Mouse (Mus musculus): ENCODE results near the gene Tcf12. TPM values are rescaled to one million over a fixed set of nuclear protein-coding genes. Genes with fewer than 3 reads are reported as not detected.

The Tcf12 gene
- total RNA-seq, 1 experiment from 2014 or later: 69.8 TPM

GRCm38 (mm10) chr9:71940016-71940415, 171.7 kb downstream of the Tcf12 start:
- ATAC-seq (ENCODE audit: extremely low read depth, insufficient number of reproducible peaks, low FRiP score, poor library complexity, severe bottlenecking): no peak

GRCm38 (mm10) chr9:71936199-71936598, 175.5 kb downstream of the Tcf12 start:
- no peak for ATAC-seq (ENCODE audit: extremely low read depth, insufficient number of reproducible peaks, low FRiP score, poor library complexity, severe bottlenecking)

GRCm38 (mm10) chr9:71934833-71935232, 176.8 kb downstream of the Tcf12 start:
- no peak for ATAC-seq (ENCODE audit: extremely low read depth, insufficient number of reproducible peaks, low FRiP score, poor library complexity, severe bottlenecking)

- no peak for ATAC-seq (ENCODE audit: extremely low read depth, insufficient number of reproducible peaks, low FRiP score, poor library complexity, severe bottlenecking)
These were observed 179.7 kb downstream of the Tcf12 start for GRCm38 (mm10) chr9:71931965-71932364.

- ATAC-seq (ENCODE audit: extremely low read depth, insufficient number of reproducible peaks, low FRiP score, poor library complexity, severe bottlenecking): no peak
These were observed 180.3 kb downstream of the Tcf12 start for GRCm38 (mm10) chr9:71931358-71931715.

- no peak for ATAC-seq (ENCODE audit: extremely low read depth, insufficient number of reproducible peaks, low FRiP score, poor library complexity, severe bottlenecking)
These were observed 181.0 kb downstream of the Tcf12 start for GRCm38 (mm10) chr9:71930431-71931357.

- ATAC-seq (ENCODE audit: extremely low read depth, insufficient number of reproducible peaks, low FRiP score, poor library complexity, severe bottlenecking): no peak
These were observed 195.1 kb downstream of the Tcf12 start for GRCm38 (mm10) chr9:71916662-71916953.

GRCm38 (mm10) chr9:71915871-71916661, 195.6 kb downstream of the Tcf12 start:
- ATAC-seq (ENCODE audit: extremely low read depth, insufficient number of reproducible peaks, low FRiP score, poor library complexity, severe bottlenecking): no peak

GRCm38 (mm10) chr9:71906522-71906921, 205.1 kb downstream of the Tcf12 start:
- ATAC-seq (ENCODE audit: extremely low read depth, insufficient number of reproducible peaks, low FRiP score, poor library complexity, severe bottlenecking): no peak

- no peak for ATAC-seq (ENCODE audit: extremely low read depth, insufficient number of reproducible peaks, low FRiP score, poor library complexity, severe bottlenecking)
These were observed 212.8 kb downstream of the Tcf12 start for GRCm38 (mm10) chr9:71898852-71899251.

- no peak for ATAC-seq (ENCODE audit: extremely low read depth, insufficient number of reproducible peaks, low FRiP score, poor library complexity, severe bottlenecking)
These were observed 214.3 kb downstream of the Tcf12 start for GRCm38 (mm10) chr9:71897399-71897798.

- ATAC-seq (ENCODE audit: extremely low read depth, insufficient number of reproducible peaks, low FRiP score, poor library complexity, severe bottlenecking): peak; percentile 66; the same call in 1 of the 2 replicates
These were observed 215.5 kb downstream of the Tcf12 start for GRCm38 (mm10) chr9:71895931-71896724.

GRCm38 (mm10) chr9:71895291-71895690, 216.4 kb downstream of the Tcf12 start:
- ATAC-seq (ENCODE audit: extremely low read depth, insufficient number of reproducible peaks, low FRiP score, poor library complexity, severe bottlenecking): no peak

- no peak for ATAC-seq (ENCODE audit: extremely low read depth, insufficient number of reproducible peaks, low FRiP score, poor library complexity, severe bottlenecking)
These were observed 216.8 kb downstream of the Tcf12 start for GRCm38 (mm10) chr9:71894943-71895286.

- no peak for ATAC-seq (ENCODE audit: extremely low read depth, insufficient number of reproducible peaks, low FRiP score, poor library complexity, severe bottlenecking)
These were observed 217.3 kb downstream of the Tcf12 start for GRCm38 (mm10) chr9:71894246-71894942.

GRCm38 (mm10) chr9:71888450-71888849, 223.2 kb downstream of the Tcf12 start:
- no peak for ATAC-seq (ENCODE audit: extremely low read depth, insufficient number of reproducible peaks, low FRiP score, poor library complexity, severe bottlenecking)

GRCm38 (mm10) chr9:71880629-71881028, 231.0 kb downstream of the Tcf12 start:
- no peak for ATAC-seq (ENCODE audit: extremely low read depth, insufficient number of reproducible peaks, low FRiP score, poor library complexity, severe bottlenecking)

GRCm38 (mm10) chr9:71879972-71880371, 231.7 kb downstream of the Tcf12 start:
- ATAC-seq (ENCODE audit: extremely low read depth, insufficient number of reproducible peaks, low FRiP score, poor library complexity, severe bottlenecking): no peak

- no peak for ATAC-seq (ENCODE audit: extremely low read depth, insufficient number of reproducible peaks, low FRiP score, poor library complexity, severe bottlenecking)
These were observed 232.3 kb downstream of the Tcf12 start for GRCm38 (mm10) chr9:71879415-71879814.

Measured in neutrophil, adult 5-6 weeks (primary cell).